Mouse (Mus musculus) brain, embryonic 14.5 days (tissue): Measurements from ENCODE around the gene Poc1a. TPM values are rescaled to one million over a fixed set of nuclear protein-coding genes. Genes with fewer than 3 reads are reported as not detected.

ENCODE experiments used
- DNase-seq: peaks from one replicate; pipeline ENCODE4 v3.0.0-alpha.2; 2011; ENCODE audit warnings: low read depth
- CTCF ChIP-seq: fragments of 200-500 bp; IDR thresholded peaks from 2 replicates; pipeline ENCODE4 v1.5.1; 2012; ENCODE audit warnings: inconsistent platforms, mild to moderate bottlenecking, moderate library complexity, borderline replicate concordance; ENCODE audit not compliant: insufficient read depth, insufficient read length; ENCODE audit errors: extremely low read depth
- POLR2A ChIP-seq: fragments of 200-500 bp; IDR thresholded peaks from 2 replicates; pipeline ENCODE4 v1.6.1; 2012; ENCODE audit warnings: mild to moderate bottlenecking, inconsistent platforms, borderline replicate concordance; ENCODE audit not compliant: poor library complexity, insufficient read depth, insufficient read length, severe bottlenecking; ENCODE audit errors: extremely low read depth
- polyA plus RNA-seq: library from polyadenylated mRNA; depleted of rRNA; stranded (reverse); fragments of >200 nt; gene quantifications from 2 replicates; pipeline ENCODE4 v1.2.3, GENCODE M21; 2012

Gene Poc1a
- polyA plus RNA-seq, 1 experiment = 10.4 TPM

- no peak for TF ChIP-seq CTCF
- TF ChIP-seq POLR2A = no peak
- no peak for DNase-seq
Measured at GRCm38 (mm10) chr9:106305228-106305627, 24.4 kb downstream of the Poc1a start.

GRCm38 (mm10) chr9:106306662-106307351 lies 25.9 kb downstream of the Poc1a start:
- peak; percentile 75 for DNase-seq
- TF ChIP-seq POLR2A (no peak), CTCF (peak; percentile 92)

- no peak for DNase-seq
Measured at GRCm38 (mm10) chr9:106308151-106308550, 27.3 kb downstream of the Poc1a start.

GRCm38 (mm10) chr9:106308555-106308954 lies 27.7 kb downstream of the Poc1a start:
- no peak for DNase-seq
- TF ChIP-seq CTCF = no peak
- no peak for TF ChIP-seq POLR2A

More at GRCm38 (mm10) chr9:106308151-106308550, 27.3 kb downstream of the Poc1a start:
- TF ChIP-seq CTCF = no peak
- no peak for TF ChIP-seq POLR2A

- DNase-seq = no peak
- no peak for TF ChIP-seq CTCF
- TF ChIP-seq POLR2A = no peak
Measured at GRCm38 (mm10) chr9:106308983-106309382, 28.1 kb downstream of the Poc1a start.

- DNase-seq = no peak
- no peak for TF ChIP-seq CTCF
- TF ChIP-seq POLR2A = no peak
Measured at GRCm38 (mm10) chr9:106309859-106310258, 29.0 kb downstream of the Poc1a start.

- DNase-seq = no peak
- no peak for TF ChIP-seq CTCF
- no peak for TF ChIP-seq POLR2A
Measured at GRCm38 (mm10) chr9:106311625-106312191, 30.8 kb downstream of the Poc1a start.

- TF ChIP-seq POLR2A = no peak
- TF ChIP-seq CTCF = no peak
- DNase-seq = no peak
Measured at GRCm38 (mm10) chr9:106312950-106313360, 32.1 kb downstream of the Poc1a start.

- no peak for TF ChIP-seq POLR2A
- TF ChIP-seq CTCF = no peak
- DNase-seq = no peak
Measured at GRCm38 (mm10) chr9:106314196-106314595, 33.3 kb downstream of the Poc1a start.

- no peak for TF ChIP-seq CTCF
- no peak for TF ChIP-seq POLR2A
- DNase-seq = peak; percentile 49
Measured at GRCm38 (mm10) chr9:106318074-106318473, 37.2 kb downstream of the Poc1a start.

- no peak for DNase-seq
- TF ChIP-seq POLR2A (no peak), CTCF (no peak)
Measured at GRCm38 (mm10) chr9:106319095-106319494, 38.2 kb downstream of the Poc1a start.

GRCm38 (mm10) chr9:106322497-106322896 lies 41.6 kb downstream of the Poc1a start:
- DNase-seq = peak; percentile 26
- TF ChIP-seq CTCF (no peak), POLR2A (no peak)
